In genomic region chr4:151185750-151186149, GRCm38 (mm10) we compare ENCODE assay signal across 10 mouse cellular contexts.
DNase-seq lines count a peak whose midpoint lies in the region; ATAC-seq lines count a peak whose summit lies in the region.
"Had no signal": no experiment of that assay in that cellular context is flagged by ENCODE, and none has a peak within 500 bp of the region (broad histone marks: within the 10 kb centered on the region; RNA-seq: fewer than 3 reads in every experiment).

No protein-coding gene starts in this region.

- no peaks in the 10 kb centered on the region for H3K9me3 ChIP-seq in intestine, embryonic 14.5 days (ENCODE audit: control insufficient read depth, low read length)
- H3K9me3 ChIP-seq in intestine, embryonic 16.5 days (ENCODE audit: control insufficient read depth, low read length), result no peaks in the 10 kb centered on the region
- no peaks in the 10 kb centered on the region for H3K9me3 ChIP-seq in forebrain, embryonic 10.5 days
- H3K9me3 ChIP-seq: liver, embryonic 13.5 days had no signal

- H3K27ac ChIP-seq in intestine, embryonic 14.5 days (ENCODE audit: low read depth), result no peak overlapping the region
- H3K27ac ChIP-seq in intestine, embryonic 16.5 days (ENCODE audit: low read length), result no peak overlapping the region
- no peak overlapping the region for H3K27ac ChIP-seq in forebrain, embryonic 10.5 days
- H3K27ac ChIP-seq: liver, embryonic 13.5 days had no signal

- H3K4me2 ChIP-seq in intestine, embryonic 14.5 days (ENCODE audit: low read length), result no peak overlapping the region
- no peak overlapping the region for H3K4me2 ChIP-seq in intestine, embryonic 16.5 days (ENCODE audit: low read depth, low read length)
- H3K4me2 ChIP-seq: liver, embryonic 13.5 days had no signal

- H3K36me3 ChIP-seq in intestine, embryonic 14.5 days (ENCODE audit: control insufficient read depth, insufficient read depth, low read length), result no peaks in the 10 kb centered on the region
- H3K36me3 ChIP-seq in intestine, embryonic 16.5 days (ENCODE audit: control insufficient read depth, insufficient read depth, low read length), result no peaks in the 10 kb centered on the region
- H3K36me3 ChIP-seq in forebrain, embryonic 10.5 days (replicated peaks), result no peaks in the 10 kb centered on the region
- H3K36me3 ChIP-seq: liver, embryonic 13.5 days had no signal

- no peak for ATAC-seq in intestine, embryonic 14.5 days (replicated peaks; ENCODE audit: low FRiP score, low TSS enrichment, low read depth)
- no peak for ATAC-seq in intestine, embryonic 16.5 days

- peaks cover 8% of the 10 kb centered on the region for H3K4me1 ChIP-seq in intestine, embryonic 14.5 days (replicated peaks; ENCODE audit: control insufficient read depth, insufficient read depth, low read length)
- peaks cover 1% of the 10 kb centered on the region for H3K4me1 ChIP-seq in intestine, embryonic 16.5 days (ENCODE audit: control insufficient read depth, insufficient read depth, low read length)
- peaks cover under 1% of the 10 kb centered on the region; the same call in 1 of the 2 replicates for H3K4me1 ChIP-seq in forebrain, embryonic 10.5 days

- DNase-seq in intestine, embryonic 14.5 days (ENCODE audit: low spot score), result peak; percentile 59
- peak; percentile 24 for DNase-seq in thymus, postnatal 4 days
- no peak for DNase-seq in thymus, postnatal 36 days
- peak; percentile 57 for DNase-seq in forelimb bud, embryonic 11.5 days (ENCODE audit: low read depth, low spot score)
- no peak for DNase-seq in layer of hippocampus, postnatal 14 days (ENCODE audit: low spot score in 2 of 2)
- no peak for DNase-seq in layer of hippocampus, postnatal 10 days (ENCODE audit: low spot score in 2 of 2)
- DNase-seq in forebrain, embryonic 10.5 days (ENCODE audit: extremely low spot score, low spot score), result no peak
- DNase-seq: cerebellum, adult 9-11 months had no signal

- 16% methylated on average over 1 of the region's 1 CpGs for WGBS in intestine, embryonic 14.5 days
- 25% methylated on average over 1 of the region's 1 CpGs for WGBS in intestine, embryonic 16.5 days
- WGBS in forebrain, embryonic 10.5 days, result 10% methylated on average over 1 of the region's 1 CpGs

- H3K9ac ChIP-seq in intestine, embryonic 14.5 days (ENCODE audit: low read length), result no peak overlapping the region
- H3K9ac ChIP-seq in intestine, embryonic 16.5 days (ENCODE audit: low read depth, low read length), result no peak overlapping the region
- H3K9ac ChIP-seq: liver, embryonic 13.5 days had no signal

- H3K27me3 ChIP-seq in intestine, embryonic 14.5 days (replicated peaks; ENCODE audit: control insufficient read depth, insufficient read depth, low read length), result 0 out of 2 replicates have a peak, but pooled peaks cover 4% of the 10 kb centered on the region
- no peaks in the 10 kb centered on the region for H3K27me3 ChIP-seq in intestine, embryonic 16.5 days (replicated peaks; ENCODE audit: control insufficient read depth, insufficient read depth, low read length)
- no peaks in the 10 kb centered on the region for H3K27me3 ChIP-seq in forebrain, embryonic 10.5 days (ENCODE audit: poor library complexity, severe bottlenecking)
- H3K27me3 ChIP-seq: liver, embryonic 13.5 days had no signal

- H3K4me3 ChIP-seq in intestine, embryonic 14.5 days (ENCODE audit: low read depth, low read length), result no peak overlapping the region
- no peak overlapping the region for H3K4me3 ChIP-seq in intestine, embryonic 16.5 days (ENCODE audit: low read length)
- H3K4me3 ChIP-seq in forebrain, embryonic 10.5 days, result no peak overlapping the region
- H3K4me3 ChIP-seq: liver, embryonic 13.5 days had no signal

Comparison
In these comparisons a context has a peak if more than half of its experiments do, and no peak if none do; other contexts are left out.
1. DNase-seq: peak in intestine, embryonic 14.5 days (single experiment), thymus, postnatal 4 days (single experiment) and forelimb bud, embryonic 11.5 days (single experiment); none in thymus, postnatal 36 days (0 of 2), layer of hippocampus, postnatal 14 days (0 of 2), layer of hippocampus, postnatal 10 days (0 of 2) and forebrain, embryonic 10.5 days (single experiment).